Mouse (Mus musculus): ENCODE results near the gene Nob1. TPM values are rescaled to one million over a fixed set of nuclear protein-coding genes. Genes with fewer than 3 reads are reported as not detected.

Gene Nob1
- polyA plus RNA-seq, 2 experiments = 16.0 to 30.9 TPM

DNA sequence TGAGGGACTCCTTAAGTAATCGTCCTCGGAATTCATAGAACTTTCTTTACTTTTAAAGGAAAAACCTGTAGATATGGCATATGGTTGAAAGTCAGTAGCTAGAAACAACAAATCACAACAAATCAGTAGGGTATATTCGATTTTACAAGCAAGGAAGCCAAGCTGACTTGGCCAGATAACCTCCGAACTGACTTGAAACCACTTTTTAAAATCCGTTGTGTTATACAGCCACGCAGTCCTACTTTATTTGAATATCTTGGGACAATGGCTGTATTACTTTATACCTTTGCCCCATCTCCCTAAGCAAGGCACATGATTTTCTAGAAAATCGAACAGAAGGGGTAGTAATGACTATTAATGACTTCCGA is 363 bp upstream of the Nob1 start:
- Histone ChIP-seq H3K9me3 (ENCODE audit: control insufficient read depth, low read length) (no peaks in the 10 kb centered on the region), H3K4me3 (ENCODE audit: insufficient read depth in 1 of 2, low read depth in 2 of 2, low read length in 2 of 2) (no peak overlapping the region; a peak in 1 of 4 replicates), H3K36me3 (replicated peaks; ENCODE audit: control insufficient read depth, insufficient read depth, low read depth) (peaks cover 12% of the 10 kb centered on the region), H3K27me3 (ENCODE audit: control insufficient read depth, insufficient read depth, low read length) (no peaks in the 10 kb centered on the region; the same call in 1 of the 2 replicates), H3K9ac (replicated peaks) (no peak overlapping the region), H3K4me2 (ENCODE audit: low read depth) (peak overlapping the region; percentile 25; the same call in 1 of the 2 replicates), H3K4me1 (replicated peaks; ENCODE audit: control insufficient read depth in 2 of 2, insufficient read depth in 2 of 2, low read length in 1 of 2) (peaks cover 8 to 16% of the 10 kb centered on the region in 2 experiments), H3K27ac (no peak overlapping the region)
- ATAC-seq (ENCODE audit: insufficient read depth) = no peak
- WGBS (ENCODE audit: insufficient replicate concordance) = 23% methylated on average over 8 of the region's 8 CpGs
- DNase-seq (ENCODE audit: low read depth in 3 of 3, low spot score in 3 of 3) = no peak
- TF ChIP-seq EP300 (IDR thresholded peaks at IDR 0.05; ENCODE audit: low read depth) = no peak
- no peak for TF ChIP-seq CTCF (IDR thresholded peaks at IDR 0.05; ENCODE audit: low read depth)

DNA sequence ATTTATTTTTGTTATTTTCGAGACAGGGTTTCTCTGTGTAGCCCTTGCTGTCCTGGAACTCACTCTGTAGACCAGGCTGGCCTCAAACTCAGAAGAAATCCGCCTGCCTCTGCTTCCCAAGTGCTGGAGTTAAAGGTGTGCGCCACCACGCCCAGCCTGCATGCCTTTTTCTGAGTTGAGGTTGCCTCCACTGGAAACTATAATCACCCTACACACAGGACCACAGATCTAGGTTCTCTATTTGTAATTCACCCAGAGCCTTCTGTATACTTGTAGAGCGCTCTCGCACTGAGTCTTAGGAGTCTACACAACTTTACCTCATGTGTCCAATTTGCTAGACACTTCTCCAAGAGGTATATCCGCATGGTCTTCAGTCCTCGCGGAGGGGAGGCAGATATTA is 675 bp downstream of the Nob1 start:
- peak overlapping the region; percentile 83 for H3K9ac ChIP-seq (replicated peaks)
- H3K27ac ChIP-seq = peak overlapping the region; percentile 75
- TF ChIP-seq EP300 (IDR thresholded peaks at IDR 0.05; ENCODE audit: low read depth) (no peak), CTCF (IDR thresholded peaks at IDR 0.05; ENCODE audit: low read depth) (no peak)
- peak overlapping the region; percentile 77 to 86 for H3K4me3 ChIP-seq (ENCODE audit: insufficient read depth in 1 of 2, low read depth in 2 of 2, low read length in 2 of 2)
- H3K4me2 ChIP-seq (ENCODE audit: low read depth) = peak overlapping the region; percentile 97
- no peaks in the 10 kb centered on the region for H3K9me3 ChIP-seq (ENCODE audit: control insufficient read depth, low read length)
- peaks cover 8 to 16% of the 10 kb centered on the region in 2 experiments for H3K4me1 ChIP-seq (replicated peaks; ENCODE audit: control insufficient read depth in 2 of 2, insufficient read depth in 2 of 2, low read length in 1 of 2)
- DNase-seq (ENCODE audit: low read depth in 3 of 3, low spot score in 3 of 3) (no peak), ATAC-seq (ENCODE audit: insufficient read depth) (peak; percentile 11; the same call in 1 of the 2 replicates)
- peaks cover 19% of the 10 kb centered on the region for H3K36me3 ChIP-seq (replicated peaks; ENCODE audit: control insufficient read depth, insufficient read depth, low read depth)
- H3K27me3 ChIP-seq (ENCODE audit: control insufficient read depth, insufficient read depth, low read length) = no peaks in the 10 kb centered on the region; the same call in 1 of the 2 replicates
- 6% methylated on average over 9 of the region's 9 CpGs for WGBS (ENCODE audit: insufficient replicate concordance)

DNA sequence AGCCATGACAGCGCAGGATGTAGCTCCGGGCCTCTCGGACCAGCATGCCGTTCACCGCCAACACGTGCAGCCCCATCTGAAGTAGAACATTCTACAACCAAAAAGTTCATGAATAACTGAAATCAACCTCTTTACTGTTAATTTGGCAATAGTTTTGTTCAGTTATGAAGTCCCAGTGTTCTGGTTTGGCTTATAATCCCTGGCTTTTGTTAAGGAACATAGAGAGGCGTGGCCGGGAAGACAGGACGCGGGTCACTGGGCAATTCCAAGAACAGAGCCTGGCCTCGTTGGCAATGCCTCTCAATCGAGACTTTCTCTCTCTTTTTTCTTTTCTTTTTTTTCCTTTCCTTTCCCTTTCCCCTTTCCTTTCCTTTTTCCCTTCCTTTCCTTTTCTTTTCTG is 7.8 kb downstream of the Nob1 start:
- peaks cover 0 to 4% of the 10 kb centered on the region in 2 experiments; a peak in 3 of 4 replicates for H3K4me1 ChIP-seq (replicated peaks; ENCODE audit: control insufficient read depth in 2 of 2, insufficient read depth in 2 of 2, low read length in 1 of 2)
- DNase-seq (ENCODE audit: low read depth in 3 of 3, low spot score in 3 of 3) (no peak), ATAC-seq (ENCODE audit: insufficient read depth) (no peak)
- peaks cover 64% of the 10 kb centered on the region for H3K36me3 ChIP-seq (replicated peaks; ENCODE audit: control insufficient read depth, insufficient read depth, low read depth)
- H3K27ac ChIP-seq = no peak overlapping the region
- H3K27me3 ChIP-seq (ENCODE audit: control insufficient read depth, insufficient read depth, low read length) = no peaks in the 10 kb centered on the region
- H3K9ac ChIP-seq (replicated peaks) = no peak overlapping the region
- H3K4me2 ChIP-seq (ENCODE audit: low read depth) = no peak overlapping the region
- no peak overlapping the region for H3K4me3 ChIP-seq (ENCODE audit: insufficient read depth in 1 of 2, low read depth in 2 of 2, low read length in 2 of 2)
- H3K9me3 ChIP-seq (ENCODE audit: control insufficient read depth, low read length) = no peaks in the 10 kb centered on the region
- TF ChIP-seq EP300 (IDR thresholded peaks at IDR 0.05; ENCODE audit: low read depth) (no peak), CTCF (IDR thresholded peaks at IDR 0.05; ENCODE audit: low read depth) (no peak)
- WGBS (ENCODE audit: insufficient replicate concordance) = 88% methylated on average over 12 of the region's 12 CpGs

DNA sequence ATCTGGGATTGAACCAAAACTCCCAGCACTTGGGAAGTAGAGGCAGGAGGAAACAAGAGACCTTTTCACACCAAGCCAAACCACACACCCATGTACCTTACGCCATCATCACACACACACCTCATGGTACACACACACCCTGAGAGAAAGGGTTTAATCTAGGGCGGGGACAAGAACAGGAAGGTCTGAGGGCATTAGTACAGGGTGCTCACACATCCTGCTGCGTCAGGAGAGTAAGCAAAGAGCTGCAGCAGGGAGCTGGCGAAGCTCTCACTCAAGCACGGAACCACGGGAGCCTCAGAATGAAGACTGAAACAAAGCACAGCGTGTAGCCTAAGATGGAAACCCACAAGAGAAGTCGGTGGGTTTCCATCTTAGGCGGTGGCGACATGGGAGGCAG is 11.0 kb downstream of the Nob1 start:
- ATAC-seq (ENCODE audit: insufficient read depth) = no peak
- Histone ChIP-seq H3K36me3 (replicated peaks; ENCODE audit: control insufficient read depth, insufficient read depth, low read depth) (peaks cover 58% of the 10 kb centered on the region), H3K9ac (replicated peaks) (no peak overlapping the region), H3K4me2 (ENCODE audit: low read depth) (no peak overlapping the region), H3K27me3 (ENCODE audit: control insufficient read depth, insufficient read depth, low read length) (no peaks in the 10 kb centered on the region), H3K9me3 (ENCODE audit: control insufficient read depth, low read length) (no peaks in the 10 kb centered on the region), H3K27ac (no peak overlapping the region), H3K4me1 (replicated peaks; ENCODE audit: control insufficient read depth in 2 of 2, insufficient read depth in 2 of 2, low read length in 1 of 2) (no peaks in the 10 kb centered on the region), H3K4me3 (ENCODE audit: insufficient read depth in 1 of 2, low read depth in 2 of 2, low read length in 2 of 2) (no peak overlapping the region)
- DNase-seq (ENCODE audit: low read depth in 3 of 3, low spot score in 3 of 3) = no peak
- no peak for TF ChIP-seq CTCF (IDR thresholded peaks at IDR 0.05; ENCODE audit: low read depth)
- 82% methylated on average over 10 of the region's 10 CpGs for WGBS (ENCODE audit: insufficient replicate concordance)

DNA sequence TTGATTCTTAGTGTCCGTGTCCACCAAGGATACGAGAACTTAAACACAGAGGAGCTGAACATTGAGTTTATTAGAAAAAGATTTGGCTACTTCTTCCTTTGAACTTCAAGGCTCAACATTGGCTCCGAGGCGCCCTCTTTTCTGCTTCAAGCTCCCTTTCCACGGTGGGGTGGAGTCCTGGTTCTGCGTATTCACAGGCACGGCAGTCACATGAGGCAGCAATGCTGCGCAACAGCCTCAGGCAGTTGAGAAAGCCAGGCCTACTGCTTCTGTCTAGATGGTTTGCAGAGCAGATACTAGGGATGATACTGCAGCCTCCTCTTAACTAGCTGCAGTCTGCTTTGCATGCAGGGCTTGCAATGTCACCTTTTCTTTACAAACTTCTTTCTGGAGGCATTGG is 12.3 kb downstream of the Nob1 start:
- no peak overlapping the region for H3K4me3 ChIP-seq (ENCODE audit: insufficient read depth in 1 of 2, low read depth in 2 of 2, low read length in 2 of 2)
- TF ChIP-seq CTCF (IDR thresholded peaks at IDR 0.05; ENCODE audit: low read depth) (no peak), EP300 (IDR thresholded peaks at IDR 0.05; ENCODE audit: low read depth) (no peak)

More for the DNA sequence above, 12.3 kb downstream of the Nob1 start:
- peaks cover 47% of the 10 kb centered on the region for H3K36me3 ChIP-seq (replicated peaks; ENCODE audit: control insufficient read depth, insufficient read depth, low read depth)
- 78% methylated on average over 8 of the region's 8 CpGs for WGBS (ENCODE audit: insufficient replicate concordance)
- H3K9me3 ChIP-seq (ENCODE audit: control insufficient read depth, low read length) = no peaks in the 10 kb centered on the region
- no peak overlapping the region for H3K27ac ChIP-seq
- no peak overlapping the region for H3K4me2 ChIP-seq (ENCODE audit: low read depth)
- H3K4me1 ChIP-seq (replicated peaks; ENCODE audit: control insufficient read depth in 2 of 2, insufficient read depth in 2 of 2, low read length in 1 of 2) = no peaks in the 10 kb centered on the region
- no peak for ATAC-seq (ENCODE audit: insufficient read depth)
- H3K27me3 ChIP-seq (ENCODE audit: control insufficient read depth, insufficient read depth, low read length) = no peaks in the 10 kb centered on the region
- H3K9ac ChIP-seq (replicated peaks) = no peak overlapping the region
- DNase-seq (ENCODE audit: low read depth in 3 of 3, low spot score in 3 of 3) = no peak
